Mouse (Mus musculus) testis, postnatal 14 days (tissue): ENCODE measurements at regions not wholly inside any gene's neighbourhood (a gene's known extent, or its start where the extent isn't known, plus 50 kb on each side); places are given as distances from the start of the nearest gene placed in this dataset.

ENCODE experiments used
- DNase-seq: peaks from one replicate; pipeline ENCODE4 v3.0.0; 2021; ENCODE audit warnings: low spot score

GRCm38 (mm10) chr6:84514623-84515022, 79.1 kb downstream of the Cyp26b1 start:
- no peak for DNase-seq

- DNase-seq, result no peak
These were observed 85.1 kb downstream of the Cyp26b1 start for GRCm38 (mm10) chr6:84508598-84508997.

- no peak for DNase-seq
These were observed 87.0 kb downstream of the Cyp26b1 start for GRCm38 (mm10) chr6:84506675-84507074.

GRCm38 (mm10) chr6:84500255-84500886, 93.3 kb downstream of the Cyp26b1 start:
- no peak for DNase-seq

DNA sequence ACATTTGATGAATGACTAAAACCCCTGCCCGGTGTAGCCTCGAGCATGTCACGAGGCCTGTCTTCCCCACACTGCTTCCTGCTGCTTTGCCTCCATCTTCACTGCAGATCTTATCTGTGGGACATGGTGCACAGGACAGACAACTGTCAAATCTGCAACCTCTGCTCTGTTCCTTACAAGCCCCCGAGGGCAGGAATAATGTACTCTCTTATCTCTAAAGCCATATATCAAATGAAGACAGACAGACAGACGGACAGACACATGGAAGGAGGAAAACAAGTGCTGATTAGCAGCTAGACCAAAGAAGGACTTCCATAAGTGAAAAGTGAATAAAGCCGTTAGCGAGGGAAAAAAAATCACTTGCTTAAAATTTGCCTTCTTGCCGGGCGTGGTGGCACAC, 95.6 kb downstream of the Cyp26b1 start:
- DNase-seq, result no peak

- DNase-seq, result no peak
These were observed 100.0 kb downstream of the Cyp26b1 start for GRCm38 (mm10) chr6:84493676-84494075.

DNA sequence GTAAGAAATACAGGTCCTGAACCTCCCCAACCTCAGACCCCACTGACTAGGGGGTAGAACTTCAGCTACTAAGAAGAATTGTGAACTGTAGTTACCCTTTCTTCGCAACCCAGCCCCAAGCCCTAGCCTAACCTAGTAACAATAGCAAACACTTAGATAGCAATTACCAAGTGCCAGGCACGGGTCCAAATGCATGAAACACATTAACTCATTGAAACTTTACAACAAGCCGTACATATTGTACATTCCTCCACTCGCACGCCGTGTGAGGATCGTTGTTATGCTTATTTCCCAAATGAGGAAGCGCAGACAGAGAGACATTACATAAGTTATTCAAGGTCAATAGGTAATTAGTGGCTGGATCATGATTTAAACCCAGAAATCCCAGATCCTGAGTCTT, 100.5 kb downstream of the Cyp26b1 start:
- no peak for DNase-seq

GRCm38 (mm10) chr6:84492594-84492993, 101.1 kb downstream of the Cyp26b1 start:
- no peak for DNase-seq

- DNase-seq, result no peak
These were observed 102.6 kb downstream of the Cyp26b1 start for GRCm38 (mm10) chr6:84491106-84491505.

DNA sequence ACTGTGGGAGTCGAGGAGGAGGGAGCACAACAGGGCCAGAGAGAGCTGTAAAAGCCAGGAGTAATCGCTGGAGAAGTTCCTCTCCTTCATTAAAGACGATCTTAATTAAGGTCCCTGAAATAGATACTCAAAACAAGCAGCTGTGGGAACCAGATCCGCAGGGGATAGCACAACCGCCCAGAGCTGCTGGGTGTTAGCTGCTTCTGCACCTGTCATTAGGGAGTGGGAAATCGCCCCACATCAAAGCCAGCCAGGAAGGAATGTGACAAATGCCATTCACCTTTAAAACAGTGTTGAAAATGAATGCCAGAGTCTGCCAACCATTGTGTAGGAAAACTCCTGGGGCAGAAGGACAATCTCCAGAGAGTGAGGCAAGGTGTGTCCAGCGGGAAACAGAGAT, 112.5 kb downstream of the Cyp26b1 start:
- DNase-seq, result no peak

DNA sequence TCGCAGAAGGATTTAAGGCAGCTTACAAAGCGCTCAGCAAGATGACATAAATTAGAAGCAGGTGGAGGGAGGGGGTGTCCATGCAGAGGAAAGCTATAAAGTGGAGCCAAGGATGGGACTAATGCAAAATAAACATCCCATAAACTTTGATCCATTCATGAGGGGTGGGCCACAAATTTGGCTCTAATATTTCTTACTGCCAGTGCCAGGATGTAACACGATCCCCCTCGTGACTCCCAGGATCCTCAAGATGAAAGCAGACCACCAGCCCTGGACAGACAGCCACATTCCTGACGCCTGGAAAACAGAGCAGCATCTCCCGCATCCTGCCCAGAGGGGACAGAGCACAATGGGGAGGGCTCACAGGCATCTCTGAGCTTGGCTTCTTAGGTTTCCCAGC, 116.6 kb downstream of the Cyp26b1 start:
- DNase-seq, result no peak

DNA sequence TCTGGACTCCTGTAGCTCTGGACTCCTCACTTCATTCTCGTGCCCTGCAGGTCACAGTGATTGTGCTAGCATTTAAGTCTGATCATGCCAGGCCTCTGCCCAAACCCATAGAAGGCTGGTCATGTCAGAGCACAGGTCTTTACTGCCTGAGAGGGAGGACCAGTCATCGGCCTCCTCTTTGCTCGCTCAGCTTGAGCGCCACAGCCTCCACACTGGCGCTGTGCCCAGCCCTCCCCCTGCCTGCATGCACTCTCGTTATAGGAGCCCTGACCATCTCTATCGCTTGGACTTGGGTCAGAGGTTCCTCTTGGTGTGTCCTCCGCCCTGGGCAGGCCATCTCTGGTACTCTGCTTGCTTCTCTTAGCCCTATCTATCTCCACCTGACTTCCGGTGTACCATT, 117.2 kb downstream of the Cyp26b1 start:
- DNase-seq, result peak; percentile 21

GRCm38 (mm10) chr6:84474835-84475234, 118.9 kb downstream of the Cyp26b1 start:
- DNase-seq, result no peak

DNA sequence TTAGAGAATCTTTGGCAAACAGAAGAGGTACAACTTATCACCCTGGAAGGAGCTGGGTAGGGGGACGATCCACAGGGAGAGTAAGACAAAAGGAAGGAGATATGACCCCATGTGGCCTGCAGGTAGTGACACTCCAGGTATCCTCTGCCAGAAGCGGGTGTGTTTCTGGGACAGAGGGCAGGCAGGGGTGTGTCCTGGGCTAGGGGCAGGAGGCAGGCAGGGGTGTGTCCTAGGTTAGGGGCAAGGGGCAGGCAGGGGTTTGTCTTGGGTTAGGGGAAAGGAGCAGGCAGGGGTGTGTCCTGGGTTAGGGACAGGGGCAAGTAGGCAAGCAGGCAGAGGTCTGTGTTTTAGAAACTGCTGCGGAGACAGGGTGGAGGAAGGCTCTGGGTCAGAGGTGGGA, 120.5 kb downstream of the Cyp26b1 start:
- no peak for DNase-seq

GRCm38 (mm10) chr6:84472287-84472686, 121.4 kb downstream of the Cyp26b1 start:
- no peak for DNase-seq

DNA sequence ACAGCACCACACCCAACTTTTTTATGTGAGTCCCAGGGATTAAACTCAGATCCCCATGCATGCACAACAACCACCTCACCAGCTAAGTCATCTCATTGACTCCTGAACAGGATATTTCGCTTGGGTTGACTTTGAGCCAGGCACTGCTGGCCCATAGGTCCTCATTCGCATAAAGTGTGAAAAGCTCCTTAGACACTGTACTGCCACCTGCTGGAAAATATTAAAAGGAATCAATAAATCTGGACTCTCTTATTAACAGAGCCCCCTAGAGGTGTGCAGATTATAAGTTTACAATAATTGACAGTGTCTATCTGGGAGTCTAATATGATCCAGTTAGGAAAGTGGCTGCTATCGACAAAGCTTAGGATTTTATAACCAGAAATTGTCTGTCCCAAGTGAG, 126.4 kb downstream of the Cyp26b1 start:
- no peak for DNase-seq

DNA sequence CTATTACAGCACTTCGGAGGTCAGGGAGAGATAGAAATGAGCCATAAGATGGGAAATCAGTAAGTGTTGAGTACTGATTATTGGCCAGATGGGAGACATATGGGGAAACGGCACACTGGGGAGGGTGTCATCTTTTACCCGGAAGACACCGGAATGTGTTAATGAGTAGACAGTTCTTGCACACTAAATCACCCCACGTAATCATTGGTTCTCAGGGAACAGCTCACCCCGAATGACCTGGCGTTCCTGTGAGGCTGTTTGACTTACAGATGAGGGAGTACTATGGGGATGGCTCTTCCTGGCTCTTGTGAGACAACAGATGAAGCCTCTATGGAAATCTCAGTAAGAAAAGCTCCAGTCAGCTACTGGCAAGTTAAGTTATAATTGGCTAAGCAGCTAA, 127.5 kb downstream of the Cyp26b1 start:
- DNase-seq, result no peak

DNA sequence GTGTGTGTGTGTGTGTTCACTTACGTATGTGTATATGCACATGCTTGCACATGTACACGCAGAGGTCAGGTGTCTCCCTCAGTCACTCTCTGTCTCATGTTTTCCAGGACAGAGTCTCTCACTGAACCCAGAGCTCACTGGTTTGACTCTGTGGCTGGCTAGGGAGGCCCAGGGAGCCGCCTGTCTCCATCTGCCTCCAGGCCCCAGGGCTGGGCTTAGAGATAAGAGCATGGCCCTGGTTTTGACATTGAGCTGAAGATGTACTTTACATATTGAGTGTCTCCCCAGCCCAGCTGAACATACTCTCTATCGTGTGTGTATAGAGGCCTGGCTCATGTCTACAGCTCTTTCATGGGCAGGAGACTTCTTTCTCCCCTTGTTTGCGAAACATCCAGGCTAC, 128.1 kb downstream of the Cyp26b1 start:
- no peak for DNase-seq

GRCm38 (mm10) chr6:84463592-84464367, 129.9 kb downstream of the Cyp26b1 start:
- no peak for DNase-seq

DNA sequence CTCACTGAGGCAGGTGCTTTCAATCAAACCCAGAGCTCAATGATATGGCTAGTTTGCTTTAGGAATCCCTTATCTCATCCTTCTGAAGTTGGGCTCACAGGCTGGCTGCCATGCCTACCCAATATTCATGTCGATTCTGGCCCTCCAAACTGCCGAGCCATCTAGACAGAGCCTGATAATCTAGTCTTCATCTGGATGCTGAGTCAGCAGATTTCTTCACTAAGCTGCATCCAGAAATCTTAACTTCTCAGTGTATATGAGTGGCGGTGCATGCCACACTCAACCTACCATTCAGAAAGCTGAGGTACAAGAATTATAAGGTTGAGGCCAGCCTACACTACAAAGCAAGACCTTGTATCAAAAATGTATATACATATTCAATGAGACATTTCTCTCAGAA, 136.9 kb downstream of the Cyp26b1 start:
- DNase-seq, result no peak

GRCm38 (mm10) chr6:84445093-84445492, 148.6 kb downstream of the Cyp26b1 start:
- no peak for DNase-seq

DNA sequence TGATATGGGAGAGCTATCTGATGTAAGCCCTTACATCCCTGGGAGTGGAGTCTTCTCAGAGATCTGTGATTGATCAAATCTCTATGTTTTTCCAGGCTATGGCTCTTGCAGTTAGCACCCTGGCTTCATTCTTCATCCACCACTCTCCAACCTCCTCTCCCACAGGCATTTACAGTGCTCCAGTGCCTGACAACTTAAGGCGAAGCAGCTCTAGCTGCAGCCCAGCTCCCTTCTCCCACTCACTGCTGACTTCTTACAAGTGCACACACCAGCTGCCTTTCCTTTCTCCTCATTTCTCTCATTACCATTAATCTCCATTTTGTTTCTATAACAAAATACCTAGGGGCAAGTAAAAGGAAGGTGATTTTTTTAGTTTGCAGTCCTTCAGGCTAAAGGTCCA, 151.0 kb downstream of the Cyp26b1 start:
- no peak for DNase-seq

DNA sequence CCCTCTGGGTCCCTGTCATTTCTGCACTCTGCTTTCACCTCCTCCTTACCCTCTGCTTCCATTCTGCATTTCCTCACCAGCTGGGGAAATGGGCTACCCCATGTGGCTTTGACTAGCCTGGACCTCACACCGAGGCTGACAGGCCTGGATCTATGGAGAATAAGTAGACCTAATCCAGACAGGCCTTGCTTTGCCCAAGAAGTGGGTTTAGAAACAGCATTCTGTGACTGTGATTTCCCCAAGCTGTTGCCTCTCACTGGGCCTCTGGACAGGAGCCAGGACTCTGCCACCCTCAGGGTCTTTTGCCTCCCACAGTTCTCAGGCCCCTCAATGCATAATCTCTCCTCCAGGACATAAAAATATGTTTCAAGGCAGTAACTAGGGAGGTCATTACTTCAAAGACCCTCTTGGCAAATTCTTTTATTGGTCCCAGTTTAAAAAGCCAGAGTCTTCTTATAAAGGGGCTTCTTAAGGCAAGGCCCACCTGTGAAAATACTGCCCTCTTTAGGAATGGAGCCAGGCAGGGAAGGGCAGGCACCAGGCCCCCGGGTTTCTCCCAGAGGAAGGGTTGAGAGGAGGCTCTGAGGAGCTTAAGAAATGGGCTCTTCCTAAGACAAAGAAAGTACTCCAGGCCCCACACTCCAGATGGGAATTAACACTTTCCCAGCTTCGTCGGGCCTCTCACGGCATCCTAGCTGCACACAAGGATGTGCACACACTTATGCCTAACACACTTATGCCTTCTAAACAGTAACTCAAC, 151.8 kb downstream of the Cyp26b1 start:
- no peak for DNase-seq
